Mouse (Mus musculus): ENCODE measurements around the gene Tmem259. TPM values are rescaled to one million over a fixed set of nuclear protein-coding genes. Genes with fewer than 3 reads are reported as not detected.

Tmem259 gene
- polyA plus RNA-seq (2016; fragmentation: Nextera tagmentation; extraction: Ambion mirVana): 14.9 and 16.4 TPM in 2 replicates

GRCm38 (mm10) chr10:79984195-79984816 lies at the start of gene Tmem259:
Gene Tmem259, minus strand, starts transcription at chr10:79984330.
- H3K36me3 ChIP-seq: peaks cover 30% of the 10 kb centered on the region
- no peaks in the 10 kb centered on the region for H3K27me3 ChIP-seq (ENCODE audit: low read depth, poor library complexity, severe bottlenecking)
- DNase-seq (ENCODE audit: low spot score): peak; percentile 85
- peak within 1 kb of the TSS; percentile 92 for H3K27ac ChIP-seq
- H3K9me3 ChIP-seq (replicated peaks): no peaks in the 10 kb centered on the region
- peaks cover 52% of the 10 kb centered on the region for H3K4me1 ChIP-seq
- 2% methylated on average over 49 of the region's 49 CpGs for WGBS
- peak within 1 kb of the TSS; percentile 80 for H3K4me3 ChIP-seq

- no peak overlapping the region for H3K27ac ChIP-seq
- WGBS: 80% methylated on average over 5 of the region's 5 CpGs
- H3K27me3 ChIP-seq (ENCODE audit: low read depth, poor library complexity, severe bottlenecking): no peaks in the 10 kb centered on the region
- DNase-seq (ENCODE audit: low spot score): no peak
- peaks cover 79% of the 10 kb centered on the region for H3K36me3 ChIP-seq
- peaks cover 8% of the 10 kb centered on the region for H3K4me1 ChIP-seq
- no peaks in the 10 kb centered on the region for H3K9me3 ChIP-seq (replicated peaks)
- no peak overlapping the region for H3K4me3 ChIP-seq
Measured at GRCm38 (mm10) chr10:80032799-80033480, 48.8 kb upstream of the Tmem259 start.

GRCm38 (mm10) chr10:80030736-80031135 lies 46.6 kb upstream of the Tmem259 start:
- WGBS: 88% methylated on average over 17 of the region's 17 CpGs
- Histone ChIP-seq H3K9me3 (replicated peaks) (no peaks in the 10 kb centered on the region), H3K27ac (no peak overlapping the region), H3K27me3 (ENCODE audit: low read depth, poor library complexity, severe bottlenecking) (no peaks in the 10 kb centered on the region), H3K4me1 (peaks cover 12% of the 10 kb centered on the region), H3K4me3 (no peak overlapping the region), H3K36me3 (peaks cover 79% of the 10 kb centered on the region)
- DNase-seq (ENCODE audit: low spot score): no peak

GRCm38 (mm10) chr10:80030191-80030590 lies 46.1 kb upstream of the Tmem259 start:
- 94% methylated on average over 9 of the region's 9 CpGs for WGBS
- Histone ChIP-seq H3K9me3 (replicated peaks) (no peaks in the 10 kb centered on the region), H3K4me1 (peaks cover 18% of the 10 kb centered on the region), H3K27ac (no peak overlapping the region), H3K4me3 (no peak overlapping the region), H3K36me3 (peaks cover 77% of the 10 kb centered on the region), H3K27me3 (ENCODE audit: low read depth, poor library complexity, severe bottlenecking) (no peaks in the 10 kb centered on the region)
- DNase-seq (ENCODE audit: low spot score): no peak

- 95% methylated on average over 13 of the region's 13 CpGs for WGBS
- DNase-seq (ENCODE audit: low spot score): no peak
- peaks cover 21% of the 10 kb centered on the region for H3K4me1 ChIP-seq
- H3K9me3 ChIP-seq (replicated peaks): no peaks in the 10 kb centered on the region
- no peak overlapping the region for H3K27ac ChIP-seq
- no peak overlapping the region for H3K4me3 ChIP-seq
- no peaks in the 10 kb centered on the region for H3K27me3 ChIP-seq (ENCODE audit: low read depth, poor library complexity, severe bottlenecking)
- H3K36me3 ChIP-seq: peaks cover 73% of the 10 kb centered on the region
Measured at GRCm38 (mm10) chr10:80028521-80028846, 44.4 kb upstream of the Tmem259 start.

GRCm38 (mm10) chr10:80027681-80028520 lies 43.8 kb upstream of the Tmem259 start:
- no peak for DNase-seq (ENCODE audit: low spot score)
- peaks cover 76% of the 10 kb centered on the region for H3K36me3 ChIP-seq
- H3K9me3 ChIP-seq (replicated peaks): no peaks in the 10 kb centered on the region
- no peak overlapping the region for H3K27ac ChIP-seq
- 79% methylated on average over 20 of the region's 20 CpGs for WGBS
- peaks cover 21% of the 10 kb centered on the region for H3K4me1 ChIP-seq
- no peak overlapping the region for H3K4me3 ChIP-seq
- no peaks in the 10 kb centered on the region for H3K27me3 ChIP-seq (ENCODE audit: low read depth, poor library complexity, severe bottlenecking)

- WGBS: 59% methylated on average over 12 of the region's 12 CpGs
- no peaks in the 10 kb centered on the region for H3K9me3 ChIP-seq (replicated peaks)
- peaks cover 24% of the 10 kb centered on the region for H3K4me1 ChIP-seq
- H3K27ac ChIP-seq: no peak overlapping the region
- DNase-seq (ENCODE audit: low spot score): no peak
- H3K36me3 ChIP-seq: peaks cover 88% of the 10 kb centered on the region
- H3K27me3 ChIP-seq (ENCODE audit: low read depth, poor library complexity, severe bottlenecking): no peaks in the 10 kb centered on the region
- no peak overlapping the region for H3K4me3 ChIP-seq
Measured at GRCm38 (mm10) chr10:80025889-80026288, 41.8 kb upstream of the Tmem259 start.

- Histone ChIP-seq H3K36me3 (peaks cover 84% of the 10 kb centered on the region), H3K9me3 (replicated peaks) (no peaks in the 10 kb centered on the region), H3K27ac (no peak overlapping the region), H3K4me1 (peaks cover 28% of the 10 kb centered on the region), H3K4me3 (0 out of 2 replicates have a peak overlapping the region, but pooled peaks have one; percentile 6), H3K27me3 (ENCODE audit: low read depth, poor library complexity, severe bottlenecking) (no peaks in the 10 kb centered on the region)
- no peak for DNase-seq (ENCODE audit: low spot score)
- 74% methylated on average over 10 of the region's 10 CpGs for WGBS
Measured at GRCm38 (mm10) chr10:80025463-80025862, 41.3 kb upstream of the Tmem259 start.

GRCm38 (mm10) chr10:80025044-80025347 lies 40.9 kb upstream of the Tmem259 start:
- Histone ChIP-seq H3K4me1 (peaks cover 33% of the 10 kb centered on the region), H3K9me3 (replicated peaks) (no peaks in the 10 kb centered on the region), H3K27me3 (ENCODE audit: low read depth, poor library complexity, severe bottlenecking) (no peaks in the 10 kb centered on the region), H3K36me3 (peaks cover 79% of the 10 kb centered on the region), H3K27ac (no peak overlapping the region), H3K4me3 (no peak overlapping the region)
- WGBS: 66% methylated on average over 4 of the region's 4 CpGs
- no peak for DNase-seq (ENCODE audit: low spot score)

GRCm38 (mm10) chr10:80024229-80025043 lies 40.3 kb upstream of the Tmem259 start:
- peaks cover 38% of the 10 kb centered on the region for H3K4me1 ChIP-seq
- no peaks in the 10 kb centered on the region for H3K27me3 ChIP-seq (ENCODE audit: low read depth, poor library complexity, severe bottlenecking)
- 0 out of 2 replicates have a peak overlapping the region, but pooled peaks have one; percentile 8 for H3K27ac ChIP-seq
- H3K4me3 ChIP-seq: no peak overlapping the region
- 83% methylated on average over 15 of the region's 15 CpGs for WGBS
- H3K36me3 ChIP-seq: peaks cover 74% of the 10 kb centered on the region
- no peaks in the 10 kb centered on the region for H3K9me3 ChIP-seq (replicated peaks)
- DNase-seq (ENCODE audit: low spot score): no peak

- peaks cover 68% of the 10 kb centered on the region for H3K36me3 ChIP-seq
- no peak for DNase-seq (ENCODE audit: low spot score)
- H3K27me3 ChIP-seq (ENCODE audit: low read depth, poor library complexity, severe bottlenecking): no peaks in the 10 kb centered on the region
- H3K4me3 ChIP-seq: no peak overlapping the region
- 89% methylated on average over 5 of the region's 5 CpGs for WGBS
- H3K27ac ChIP-seq: no peak overlapping the region
- peaks cover 45% of the 10 kb centered on the region for H3K4me1 ChIP-seq
- no peaks in the 10 kb centered on the region for H3K9me3 ChIP-seq (replicated peaks)
Measured at GRCm38 (mm10) chr10:80023758-80024157, 39.6 kb upstream of the Tmem259 start.

GRCm38 (mm10) chr10:80022806-80023205 lies 38.7 kb upstream of the Tmem259 start:
- WGBS: 96% methylated on average over 8 of the region's 8 CpGs
- Histone ChIP-seq H3K36me3 (peaks cover 58% of the 10 kb centered on the region), H3K27me3 (ENCODE audit: low read depth, poor library complexity, severe bottlenecking) (peaks cover 2% of the 10 kb centered on the region), H3K9me3 (replicated peaks) (no peaks in the 10 kb centered on the region), H3K4me1 (peaks cover 48% of the 10 kb centered on the region), H3K27ac (no peak overlapping the region), H3K4me3 (no peak overlapping the region)
- no peak for DNase-seq (ENCODE audit: low spot score)
